Mouse (Mus musculus) lung, postnatal 0 days (tissue): ENCODE data around the gene Prdx1.

Experiments used
- CTCF ChIP-seq: IDR thresholded peaks from 2 replicates; pipeline ENCODE4 v1.5.1; 2016; ENCODE audit warnings: antibody characterized with exemption, mild to moderate bottlenecking
- EP300 ChIP-seq: IDR thresholded peaks from 2 replicates; pipeline ENCODE4 v1.6.1; 2016; ENCODE audit warnings: antibody characterized with exemption, mild to moderate bottlenecking, control low read depth

- TF ChIP-seq EP300 (no peak), CTCF (peak; percentile 83)
Measured at GRCm38 (mm10) chr4:116719396-116719795, 34.1 kb downstream of the Prdx1 start.
